Mouse (Mus musculus) heart, adult 2 months (tissue): ENCODE data around the gene Tubb3.

ENCODE experiments used
- CTCF ChIP-seq: fragments of 200-600 bp; IDR thresholded peaks from 2 replicates; pipeline ENCODE4 v1.8.1; 2022; ENCODE audit warnings: antibody characterized with exemption, mild to moderate bottlenecking, moderate library complexity
- POLR2A ChIP-seq: fragments of 200-500 bp; IDR thresholded peaks from 2 replicates; pipeline ENCODE4 v1.6.1; 2011; ENCODE audit warnings: mild to moderate bottlenecking, low read depth, low read length, control low read depth; ENCODE audit not compliant: insufficient read depth

GRCm38 (mm10) chr8:123454559-123454958 is 43.3 kb downstream of the Tubb3 start:
- no peak for TF ChIP-seq CTCF
- no peak for TF ChIP-seq POLR2A
